In genomic region chr5:125461868-125462445, GRCm38 (mm10) we compare ENCODE assay signal across 9 mouse cellular contexts. TPM values are rescaled to one million over a fixed set of nuclear protein-coding genes. Genes with fewer than 3 reads are reported as not detected.
A peak's percentile ranks its signal among the peaks of the same experiment; 100 is the strongest.
DNase-seq lines count a peak whose midpoint lies in the region; ATAC-seq lines count a peak whose summit lies in the region.
"Had no signal": no experiment of that assay in that cellular context is flagged by ENCODE, and none has a peak within 500 bp of the region (broad histone marks: within the 10 kb centered on the region; RNA-seq: fewer than 3 reads in every experiment).

No protein-coding gene starts in this region.

- H3K4me3 ChIP-seq in heart, embryonic 12.5 days, result no peak overlapping the region
- no peak overlapping the region for H3K4me3 ChIP-seq in liver, embryonic 13.5 days (replicated peaks)
- H3K4me3 ChIP-seq: embryonic facial prominence, embryonic 13.5 days had no signal

- WGBS in heart, embryonic 12.5 days, result 40% methylated on average over 10 of the region's 10 CpGs
- 13% methylated on average over 10 of the region's 10 CpGs for WGBS in liver, embryonic 13.5 days (ENCODE audit: insufficient replicate concordance)

- H3K27me3 ChIP-seq in heart, embryonic 12.5 days (replicated peaks), result no peaks in the 10 kb centered on the region
- no peaks in the 10 kb centered on the region for H3K27me3 ChIP-seq in liver, embryonic 13.5 days
- H3K27me3 ChIP-seq: embryonic facial prominence, embryonic 13.5 days had no signal

- H3K4me1 ChIP-seq in heart, embryonic 12.5 days (replicated peaks), result peaks cover 8% of the 10 kb centered on the region
- H3K4me1 ChIP-seq in liver, embryonic 13.5 days (replicated peaks), result peaks cover 66% of the 10 kb centered on the region

- ATAC-seq in CD4-positive, CD25-positive, alpha-beta regulatory T cell, adult 4 months, result no peak
- ATAC-seq in heart, embryonic 12.5 days (ENCODE audit: insufficient number of reproducible peaks, low FRiP score), result no peak
- no peak for ATAC-seq in liver, embryonic 13.5 days (ENCODE audit: low read depth)

- intact Hi-C loops in left cerebral cortex, postnatal 25 days (cut with DNase I), result loop anchor here (5.0 kb wide), 1 partner anchor 80 kb away; no protein-coding TSS in a partner anchor
- intact Hi-C loops in left cerebral cortex, postnatal 36 days (cut with DNase I), result loop anchor here (5.0 kb wide), 1 partner anchor 80 kb away; no protein-coding TSS in a partner anchor

- H3K9ac ChIP-seq in heart, embryonic 12.5 days, result no peak overlapping the region
- peak overlapping the region; percentile 46; the same call in 1 of the 2 replicates for H3K9ac ChIP-seq in liver, embryonic 13.5 days
- H3K9ac ChIP-seq: embryonic facial prominence, embryonic 13.5 days had no signal

- no peaks in the 10 kb centered on the region for H3K9me3 ChIP-seq in heart, embryonic 12.5 days (replicated peaks)
- H3K9me3 ChIP-seq in liver, embryonic 13.5 days (replicated peaks), result no peaks in the 10 kb centered on the region
- H3K9me3 ChIP-seq: embryonic facial prominence, embryonic 13.5 days had no signal

- 0 out of 2 replicates have a peak, but pooled peaks cover 3% of the 10 kb centered on the region for H3K36me3 ChIP-seq in heart, embryonic 12.5 days
- no peaks in the 10 kb centered on the region for H3K36me3 ChIP-seq in liver, embryonic 13.5 days
- H3K36me3 ChIP-seq: embryonic facial prominence, embryonic 13.5 days had no signal

- H3K4me2 ChIP-seq in heart, embryonic 12.5 days, result peak overlapping the region; percentile 31; the same call in 1 of the 2 replicates
- H3K4me2 ChIP-seq in liver, embryonic 13.5 days, result peak overlapping the region; percentile 30
- H3K4me2 ChIP-seq: embryonic facial prominence, embryonic 13.5 days had no signal

- H3K27ac ChIP-seq in heart, embryonic 12.5 days (ENCODE audit: poor library complexity, severe bottlenecking), result no peak overlapping the region
- peak overlapping the region; percentile 36; the same call in 1 of the 2 replicates for H3K27ac ChIP-seq in liver, embryonic 13.5 days
- H3K27ac ChIP-seq: embryonic facial prominence, embryonic 13.5 days had no signal

- DNase-seq in CD4-positive, CD25-positive, alpha-beta regulatory T cell, adult 2 months (ENCODE audit: low read depth, low spot score), result peak; percentile 78
- DNase-seq in left cerebral cortex, postnatal 25 days (ENCODE audit: low spot score in 2 of 2), result peak; percentile 24 to 29
- DNase-seq in left cerebral cortex, postnatal 36 days (ENCODE audit: low spot score in 2 of 2), result no peak
- peak; percentile 40 for DNase-seq in liver, embryonic 13.5 days
- peak; percentile 25 for DNase-seq in right cerebral cortex, postnatal 4 days
- no peak for DNase-seq in urinary bladder, postnatal 4 days (ENCODE audit: low spot score in 2 of 2)

RNA-seq across cellular contexts. Expression of gene Aacs, which starts 13.7 kb away (rescaled TPM):
- polyA plus RNA-seq in CD4-positive, CD25-positive, alpha-beta regulatory T cell, adult 4 months (2017; shearing (Covaris generic)), result 10 to 100 TPM; 22.1 to 39.8 TPM
- total RNA-seq in left cerebral cortex, postnatal 25 days (2021), result 10 to 100 TPM; 43.0 to 52.1 TPM
- 10 to 100 TPM; 41.0 to 51.2 TPM for total RNA-seq in left cerebral cortex, postnatal 36 days (2021)
- polyA plus RNA-seq in heart, embryonic 12.5 days (2016; fragmentation: Nextera tagmentation; extraction: Ambion mirVana), result 16.1 and 17.2 TPM in 2 replicates
- polyA plus RNA-seq in liver, embryonic 13.5 days (2015; fragmentation: Nextera tagmentation; extraction: Ambion mirVana), result 17.5 and 17.9 TPM in 2 replicates

RNA-seq across cellular contexts. Expression of gene Bri3bp, which starts 20.6 kb away (rescaled TPM):
- 1 to 10 TPM; 4.3 to 7.5 TPM for polyA plus RNA-seq in CD4-positive, CD25-positive, alpha-beta regulatory T cell, adult 4 months (2017; shearing (Covaris generic))
- total RNA-seq in left cerebral cortex, postnatal 25 days (2021), result 10 to 100 TPM; 92.5 to 95.3 TPM
- total RNA-seq in left cerebral cortex, postnatal 36 days (2021), result 100 to 1,000 TPM in 1 of 2 experiments, 10 to 100 TPM in 1; 91.6 to 102 TPM
- 41.8 and 49.3 TPM in 2 replicates for polyA plus RNA-seq in heart, embryonic 12.5 days (2016; fragmentation: Nextera tagmentation; extraction: Ambion mirVana)
- polyA plus RNA-seq in liver, embryonic 13.5 days (2015; fragmentation: Nextera tagmentation; extraction: Ambion mirVana), result 30.7 and 31.8 TPM in 2 replicates

RNA-seq across cellular contexts. Expression of gene Dhx37, which starts 28.0 kb away (rescaled TPM):
- 1 to 10 TPM; 8.4 to 8.6 TPM for polyA plus RNA-seq in CD4-positive, CD25-positive, alpha-beta regulatory T cell, adult 4 months (2017; shearing (Covaris generic))
- total RNA-seq in left cerebral cortex, postnatal 25 days (2021), result 10 to 100 TPM; 11.4 to 15.2 TPM
- total RNA-seq in left cerebral cortex, postnatal 36 days (2021), result 10 to 100 TPM; 11.2 to 11.7 TPM
- 11.0 and 11.4 TPM in 2 replicates for polyA plus RNA-seq in heart, embryonic 12.5 days (2016; fragmentation: Nextera tagmentation; extraction: Ambion mirVana)
- 5.8 and 6.2 TPM in 2 replicates for polyA plus RNA-seq in liver, embryonic 13.5 days (2015; fragmentation: Nextera tagmentation; extraction: Ambion mirVana)

Comparison
In these comparisons a context has a peak if more than half of its experiments do, and no peak if none do; other contexts are left out.
1. DNase-seq: peak in CD4-positive, CD25-positive, alpha-beta regulatory T cell, adult 2 months (single experiment), left cerebral cortex, postnatal 25 days (2 of 2), liver, embryonic 13.5 days (single experiment) and right cerebral cortex, postnatal 4 days (single experiment); none in left cerebral cortex, postnatal 36 days (0 of 2) and urinary bladder, postnatal 4 days (0 of 2).